Mouse (Mus musculus) bone marrow, adult 2 months (tissue): Measurements from ENCODE around the gene Armh3. TPM values are rescaled to one million over a fixed set of nuclear protein-coding genes. Genes with fewer than 3 reads are reported as not detected.
"Not testable (repeated sequence)": the region's sequence is repeated elsewhere in the genome, so short reads cannot be mapped to it uniquely, and the experiment has no call there.

ENCODE experiments used
- H3K27ac ChIP-seq: fragments of 200-500 bp; 2 replicates; pipeline ENCODE4 v1.5.1; 2012; ENCODE audit warnings: low read depth, mild to moderate bottlenecking, control low read depth, inconsistent platforms, low read length; ENCODE audit not compliant: control insufficient read depth, poor library complexity, insufficient read depth
- H3K4me1 ChIP-seq: fragments of 200-500 bp; 2 replicates; pipeline ENCODE4 v1.6.1; 2011; ENCODE audit warnings: low read length; ENCODE audit not compliant: control insufficient read depth, insufficient read depth
- H3K4me3 ChIP-seq: fragments of 200-500 bp; replicated peaks from 2 replicates; pipeline ENCODE3; 2011; ENCODE audit warnings: mild to moderate bottlenecking, low read depth, low read length, control low read depth; ENCODE audit not compliant: control insufficient read depth
- CTCF ChIP-seq: fragments of 200-500 bp; IDR thresholded peaks from 2 replicates; pipeline ENCODE4 v1.5.1; 2011; ENCODE audit warnings: low read length, control low read depth; ENCODE audit not compliant: control insufficient read depth, insufficient read depth
- POLR2A ChIP-seq: fragments of 200-500 bp; IDR thresholded peaks from 2 replicates; pipeline ENCODE4 v1.6.1; 2011; ENCODE audit warnings: low read depth, mild to moderate bottlenecking, control low read depth, low read length, borderline replicate concordance; ENCODE audit not compliant: control insufficient read depth
- whole genome bisulfite sequencing: fragments of 180-500 bp; shearing (Covaris S2); methylation state at CpG from one replicate; pipeline ENCODE4 v1.1.7; 2018; 5-methylcytosine and 5-hydroxymethylcytosine counted together
- polyA plus RNA-seq: library from polyadenylated mRNA; stranded (reverse); fragments of >200 nt; gene quantifications from 2 replicates; pipeline ENCODE4 v1.2.4, GENCODE M21; 2011; ENCODE audit warnings: low replicate concordance; ENCODE audit not compliant: missing spikeins, insufficient read depth, insufficient read length

The Armh3 gene
- polyA plus RNA-seq, 1 experiment, result 5.3 TPM

DNA sequence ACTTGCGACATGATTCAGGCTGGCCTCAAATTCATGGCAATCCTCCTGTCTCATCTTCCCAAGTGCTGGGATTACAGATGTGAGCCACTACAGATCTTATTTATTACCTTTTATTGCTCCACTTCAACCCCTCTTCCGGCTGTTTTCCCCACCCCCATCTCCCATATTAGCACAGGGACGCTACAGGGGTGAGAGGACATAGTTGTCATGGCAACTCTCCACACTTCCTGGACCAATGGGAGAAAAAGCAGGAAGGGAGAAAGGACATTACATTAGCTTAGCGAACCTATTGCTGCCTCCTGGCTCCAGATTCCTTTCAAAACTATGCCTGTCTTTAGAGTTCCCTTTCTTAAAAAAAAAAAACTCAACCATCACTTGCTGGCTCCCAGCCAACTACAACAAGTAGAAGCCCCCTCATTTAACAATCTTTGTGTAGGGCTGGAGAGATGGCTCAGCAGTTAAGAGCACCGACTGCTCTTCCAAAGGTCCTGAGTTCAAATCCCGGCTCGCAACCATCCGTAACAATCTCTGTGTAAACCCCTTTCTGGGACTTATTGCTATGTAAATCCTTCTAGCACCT lies 185.5 kb downstream of the Armh3 start:
- Histone ChIP-seq H3K4me1 (no peaks in the 10 kb centered on the region; the same call in none of the 2 replicates), H3K27ac (no peak overlapping the region), H3K4me3 (no peak overlapping the region)
- WGBS, result 14% methylated on average over 8 of the region's 8 CpGs
- TF ChIP-seq POLR2A (no peak), CTCF (no peak)

DNA sequence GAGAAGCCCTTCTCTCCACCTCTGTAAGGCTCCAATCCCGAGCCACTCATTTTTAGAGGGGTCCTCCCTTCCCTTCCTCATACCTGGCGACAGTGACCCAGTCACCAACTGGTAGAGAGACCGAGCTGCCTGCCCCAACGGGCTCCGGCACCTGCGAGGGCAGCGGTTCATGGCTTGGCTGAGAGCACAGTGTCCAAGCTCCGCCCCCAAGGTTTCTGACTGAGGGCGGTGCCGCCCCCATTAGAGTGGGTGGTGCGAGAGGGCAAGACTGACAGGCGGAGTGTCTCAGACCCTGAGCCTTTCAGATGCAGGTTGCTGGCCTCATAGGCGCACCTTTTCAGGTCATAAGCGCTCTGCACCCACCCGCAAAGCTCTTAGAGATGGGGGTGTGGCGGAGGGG lies 186.2 kb downstream of the Armh3 start:
- no peak overlapping the region for H3K4me3 ChIP-seq
- no peaks in the 10 kb centered on the region; the same call in none of the 2 replicates for H3K4me1 ChIP-seq
- no peak for TF ChIP-seq CTCF
- no peak for TF ChIP-seq POLR2A
- peak overlapping the region; percentile 17; the same call in 1 of the 2 replicates for H3K27ac ChIP-seq
- WGBS, result 1% methylated on average over 16 of the region's 16 CpGs

DNA sequence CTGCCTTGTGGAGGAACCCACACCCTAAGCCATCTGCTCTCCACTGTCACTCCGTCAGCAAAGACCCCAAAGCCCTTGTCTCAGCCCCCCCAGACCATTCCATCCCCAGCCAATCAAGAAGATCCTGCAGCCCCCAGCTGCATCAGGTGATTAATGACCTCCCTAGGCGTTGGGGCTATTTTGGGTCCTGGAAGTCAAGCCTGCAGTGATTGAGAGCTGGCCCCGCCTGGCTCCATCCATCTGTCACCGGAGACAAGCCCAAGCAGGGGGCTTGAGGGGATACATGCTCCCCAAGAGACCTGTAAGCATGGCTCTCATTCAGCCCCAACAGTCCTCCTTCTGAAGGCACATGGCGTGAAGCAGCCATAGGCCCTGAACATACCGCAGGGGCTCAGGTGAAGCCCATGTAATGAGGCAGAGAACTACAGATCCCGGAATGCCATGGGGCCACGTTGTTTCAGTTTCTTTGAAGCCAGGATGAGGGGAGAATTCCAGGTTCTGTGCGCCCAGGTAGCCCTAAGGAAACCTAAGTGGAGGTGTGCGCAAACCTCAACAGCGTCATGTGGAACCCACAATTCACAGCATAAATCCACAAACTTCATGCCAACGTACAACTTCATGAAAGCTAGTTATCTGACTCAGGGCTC lies 187.1 kb downstream of the Armh3 start:
- H3K4me1 ChIP-seq, result no peaks in the 10 kb centered on the region; the same call in none of the 2 replicates
- H3K4me3 ChIP-seq, result no peak overlapping the region
- WGBS, result 79% methylated on average over 12 of the region's 12 CpGs
- TF ChIP-seq CTCF (no peak), POLR2A (no peak)
- H3K27ac ChIP-seq, result no peak overlapping the region

DNA sequence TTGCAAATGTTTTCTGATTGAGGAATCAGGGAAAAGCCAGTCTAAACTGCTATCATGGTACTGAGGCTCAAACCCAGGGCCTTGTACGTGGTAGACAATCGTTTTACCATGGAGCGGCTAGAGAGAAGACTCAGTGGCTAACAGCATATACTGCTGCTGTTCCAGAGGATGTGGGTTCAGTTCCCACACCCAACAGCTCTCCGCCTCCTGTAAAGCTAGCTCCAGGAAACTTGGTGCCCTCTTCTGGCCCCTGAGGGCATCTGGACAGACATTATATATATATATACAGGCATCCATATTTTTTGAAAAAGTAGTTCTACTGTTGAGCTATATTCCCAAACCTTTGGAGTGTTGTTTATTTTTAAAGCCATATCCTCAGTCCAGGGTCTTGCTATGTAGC lies 190.6 kb downstream of the Armh3 start:
- no peaks in the 10 kb centered on the region; the same call in none of the 2 replicates for H3K4me1 ChIP-seq

DNA sequence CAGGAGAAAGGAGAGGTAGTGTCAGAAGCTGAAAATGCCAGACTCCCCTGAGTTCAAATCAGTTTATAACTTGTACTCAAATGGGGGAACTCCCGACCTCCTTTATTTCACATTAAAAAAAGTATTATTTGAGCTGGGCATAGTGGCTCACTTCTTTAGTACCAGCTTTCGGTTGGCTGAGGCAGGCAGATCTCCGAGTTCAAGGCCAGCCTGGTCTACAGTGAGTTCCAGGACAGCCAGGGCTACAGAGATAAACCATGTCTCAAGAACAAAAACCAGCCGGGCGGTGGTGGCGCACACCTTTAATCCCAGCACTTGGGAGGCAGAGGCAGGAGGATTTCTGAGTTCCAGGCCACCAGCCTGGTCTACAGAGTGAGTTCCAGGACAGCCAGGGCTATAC lies 192.5 kb downstream of the Armh3 start:
- WGBS, result 86% methylated on average over 6 of the region's 6 CpGs
- H3K27ac ChIP-seq, H3K4me3 ChIP-seq, H3K4me1 ChIP-seq: not testable (repeated sequence)

More for the DNA sequence above, 190.6 kb downstream of the Armh3 start:
- no peak overlapping the region for H3K27ac ChIP-seq
- TF ChIP-seq CTCF (no peak), POLR2A (no peak)
- 68% methylated on average over 4 of the region's 4 CpGs for WGBS
- H3K4me3 ChIP-seq, result no peak overlapping the region

DNA sequence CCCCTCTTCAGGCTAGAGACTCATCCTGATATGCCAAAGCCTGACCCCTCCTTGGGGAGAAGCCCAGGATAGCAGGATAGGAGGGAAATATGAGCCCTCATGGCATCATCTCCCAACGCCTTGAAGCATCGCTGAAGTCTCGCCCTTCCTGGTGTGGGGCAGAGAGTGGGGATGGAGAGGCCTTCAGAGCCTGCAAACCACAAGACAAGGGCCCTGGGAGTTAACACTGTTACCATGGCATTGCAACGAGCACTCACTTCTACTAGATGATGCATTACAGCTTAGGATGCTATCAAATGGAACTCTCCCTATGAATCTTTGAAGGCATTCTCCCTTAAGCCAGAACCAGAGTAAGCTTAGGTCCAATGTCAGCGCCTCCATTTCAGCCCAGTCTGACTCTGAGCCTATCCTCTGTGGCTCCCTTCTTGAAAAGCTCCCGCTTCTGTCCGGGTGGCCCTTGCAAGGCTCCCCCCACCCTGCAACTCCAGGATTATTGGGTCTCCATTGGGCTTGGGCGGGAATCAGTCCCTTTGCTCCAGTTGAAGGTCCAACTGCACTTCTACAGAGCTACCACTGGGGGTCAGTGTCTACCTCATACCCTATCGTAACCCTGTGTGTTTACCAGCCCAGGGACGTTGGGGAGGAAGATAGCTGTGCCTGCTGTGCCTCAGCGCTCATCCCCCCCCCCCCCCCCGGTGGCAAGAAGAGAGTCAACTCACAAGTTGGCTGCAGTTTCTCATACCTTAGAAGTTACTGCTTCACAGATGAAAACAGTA lies 193.5 kb downstream of the Armh3 start:
- H3K4me1 ChIP-seq, result no peaks in the 10 kb centered on the region

DNA sequence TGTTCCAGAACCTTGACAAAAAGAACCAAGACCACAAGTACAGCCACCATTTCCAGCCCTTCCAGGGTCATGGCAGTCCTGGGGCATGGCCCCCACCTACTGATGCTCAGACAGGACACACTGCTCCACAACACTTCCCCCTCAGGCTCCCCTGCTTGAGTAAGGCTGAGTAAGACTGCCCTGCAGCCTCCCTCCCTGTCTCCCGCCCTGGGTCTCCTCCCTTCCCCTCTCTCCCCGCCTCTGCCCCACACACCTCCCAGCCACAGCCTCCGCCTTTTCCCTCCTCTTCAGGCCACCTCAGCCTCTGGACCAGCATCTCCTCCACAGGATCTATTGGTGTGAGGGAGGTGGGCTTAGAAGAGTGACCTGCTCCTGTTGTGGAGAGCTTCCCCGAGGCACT lies 194.9 kb downstream of the Armh3 start:
- Histone ChIP-seq H3K4me1 (no peaks in the 10 kb centered on the region), H3K27ac (no peak overlapping the region), H3K4me3 (no peak overlapping the region)
- WGBS, result 31% methylated on average over 4 of the region's 4 CpGs
- TF ChIP-seq CTCF, result no peak
- TF ChIP-seq POLR2A, result no peak

More for the DNA sequence above, 193.5 kb downstream of the Armh3 start:
- TF ChIP-seq CTCF, result peak; percentile 77
- no peak for TF ChIP-seq POLR2A
- H3K27ac ChIP-seq, result no peak overlapping the region
- no peak overlapping the region for H3K4me3 ChIP-seq
- WGBS, result 33% methylated on average over 12 of the region's 12 CpGs

DNA sequence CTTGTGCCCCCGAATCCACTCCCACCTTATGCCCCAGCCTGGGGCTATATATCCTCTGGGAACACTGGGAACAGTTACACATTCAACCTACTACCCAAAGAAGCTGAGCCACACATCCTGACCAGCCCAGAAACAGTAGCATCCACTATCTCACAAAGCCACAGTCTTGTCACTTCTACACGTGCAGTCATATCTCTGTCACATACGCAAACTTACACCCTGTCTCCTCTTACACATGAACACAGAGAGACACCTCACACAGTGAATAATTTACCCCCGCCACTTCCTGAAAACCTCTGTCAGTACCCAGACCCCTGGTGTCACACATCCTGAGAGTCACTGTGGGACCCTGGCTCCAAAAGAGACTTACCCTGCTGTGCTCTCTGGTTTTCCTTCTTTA lies 195.6 kb downstream of the Armh3 start:
- no peak for TF ChIP-seq CTCF
- no peak for TF ChIP-seq POLR2A
- Histone ChIP-seq H3K27ac (no peak overlapping the region), H3K4me1 (no peaks in the 10 kb centered on the region), H3K4me3 (no peak overlapping the region)
- WGBS, result 54% methylated on average over 4 of the region's 4 CpGs

DNA sequence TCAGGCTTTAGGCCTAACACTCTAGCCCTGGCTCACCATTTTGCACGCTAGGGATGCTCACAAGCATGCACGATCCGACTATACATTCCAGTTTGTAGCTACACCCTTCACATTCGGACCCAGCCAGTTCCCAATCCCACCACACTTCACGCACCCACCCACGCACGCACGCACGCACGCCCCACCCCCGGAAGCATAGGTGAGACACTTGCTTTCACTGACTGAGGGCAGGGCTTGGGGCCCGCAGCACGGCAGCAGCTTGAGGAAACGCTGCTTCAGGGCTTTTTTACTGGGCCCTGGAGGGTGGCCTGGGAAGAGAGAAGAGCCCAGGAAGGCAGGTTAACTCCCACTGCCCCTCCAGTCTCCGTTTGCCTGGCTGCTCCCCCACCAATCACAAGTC lies 201.4 kb downstream of the Armh3 start:
- Histone ChIP-seq H3K27ac (no peak overlapping the region), H3K4me1 (peaks cover 2% of the 10 kb centered on the region), H3K4me3 (no peak overlapping the region)
- TF ChIP-seq CTCF (no peak), POLR2A (no peak)
- WGBS, result 93% methylated on average over 15 of the region's 15 CpGs
